Mouse (Mus musculus) erythroblast, embryonic 14.5 days (primary cell): Measurements from ENCODE around the gene Eva1a.

Experiments
- GATA1 ChIP-seq: IDR thresholded peaks from 2 replicates; pipeline ENCODE4 v1.6.1; 2012; ENCODE audit warnings: low read length, inconsistent platforms, mixed read lengths
- TAL1 ChIP-seq: IDR thresholded peaks from 3 replicates; pipeline ENCODE4 v1.6.1; 2012; ENCODE audit warnings: low read length, inconsistent platforms, mixed read lengths

DNA sequence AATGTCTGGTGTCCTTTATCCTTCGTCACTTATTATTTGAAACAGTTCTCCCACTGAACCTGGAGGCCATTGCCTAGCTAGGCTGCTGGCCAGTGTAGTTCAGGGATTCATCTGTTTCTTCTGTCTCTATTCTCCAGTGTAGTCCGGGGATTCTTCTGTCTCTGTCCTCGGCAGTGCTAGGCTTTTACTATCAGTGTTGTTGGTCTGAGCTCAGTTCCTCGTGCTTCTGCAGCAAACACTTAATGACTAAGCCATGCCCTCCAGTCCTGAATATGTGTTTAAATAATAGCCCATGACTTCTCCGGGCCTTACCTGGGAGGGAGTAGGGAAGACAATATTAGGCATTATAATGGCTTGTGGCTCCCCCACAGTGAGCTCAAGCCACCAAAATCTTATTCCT is 19.3 kb upstream of the Eva1a start:
- no peak for TF ChIP-seq GATA1
- TF ChIP-seq TAL1 = no peak
